Mouse (Mus musculus) cerebellum, adult 2 months (tissue): Measurements from ENCODE around the gene Usf1. TPM values are rescaled to one million over a fixed set of nuclear protein-coding genes. Genes with fewer than 3 reads are reported as not detected.

Experiments used
- DNase-seq, 2 experiments: peaks; one replicate each; pipeline ENCODE4 v3.0.0; 2021
- H3K27ac ChIP-seq: fragments of 200-500 bp; 2 replicates; pipeline ENCODE4 v1.5.1; 2012; ENCODE audit warnings: low read length, control low read depth, inconsistent platforms; ENCODE audit not compliant: insufficient read depth
- H3K27me3 ChIP-seq: fragments of 200-500 bp; 2 replicates; pipeline ENCODE4 v1.6.1; 2012; ENCODE audit warnings: inconsistent platforms, mild to moderate bottlenecking, low read length, moderate library complexity; ENCODE audit not compliant: control insufficient read depth, insufficient read depth
- H3K4me1 ChIP-seq: fragments of 200-500 bp; 2 replicates; pipeline ENCODE4 v1.6.1; 2011; ENCODE audit warnings: low read length; ENCODE audit not compliant: control insufficient read depth, insufficient read depth
- H3K4me3 ChIP-seq: fragments of 200-500 bp; replicated peaks from 2 replicates; pipeline ENCODE3; 2011; ENCODE audit warnings: mild to moderate bottlenecking, low read depth, low read length, control low read depth; ENCODE audit not compliant: insufficient read depth
- CTCF ChIP-seq: fragments of 200-500 bp; IDR thresholded peaks from 2 replicates; pipeline ENCODE4 v1.5.1; 2011; ENCODE audit warnings: low read depth, mild to moderate bottlenecking, control low read depth, low read length, moderate library complexity, borderline replicate concordance; ENCODE audit not compliant: insufficient read depth
- POLR2A ChIP-seq: fragments of 200-500 bp; IDR thresholded peaks from 2 replicates; pipeline ENCODE4 v1.6.1; 2011; ENCODE audit warnings: low read length, control low read depth, borderline replicate concordance; ENCODE audit not compliant: insufficient read depth
- WGBS: fragments of 180-500 bp; shearing (Covaris S2); methylation state at CpG from one replicate; pipeline ENCODE4 v1.1.7; 2018; 5-methylcytosine and 5-hydroxymethylcytosine counted together
- polyA plus RNA-seq: library from polyadenylated mRNA; depleted of rRNA; stranded (reverse); fragments of >200 nt; gene quantifications from 2 replicates; pipeline ENCODE4 v1.2.3, GENCODE M21; 2012; rRNA removed

Usf1 gene
- polyA plus RNA-seq, 1 experiment: 107 TPM

DNA sequence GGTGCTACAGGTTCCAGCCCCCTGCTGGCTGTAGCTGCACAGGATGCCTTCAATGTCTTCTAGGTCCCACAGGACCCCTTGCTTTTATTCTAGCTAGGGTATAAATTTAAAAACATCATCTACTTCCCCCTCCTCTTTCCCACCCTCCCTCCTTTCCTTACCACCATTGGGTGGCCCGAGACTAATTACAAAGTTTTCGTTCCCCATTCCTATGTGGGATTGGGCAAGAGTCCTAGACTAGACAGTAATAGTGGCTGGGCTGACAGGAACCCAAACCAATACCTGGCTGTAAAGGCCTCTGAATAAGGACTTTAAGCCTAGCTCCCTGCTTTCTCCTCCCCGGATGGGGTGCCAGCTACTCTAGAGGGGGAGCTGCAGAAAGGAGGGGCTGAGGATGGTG lies 52.0 kb downstream of the Usf1 start:
- WGBS: 94% methylated on average over 3 of the region's 3 CpGs
- H3K4me3 ChIP-seq: no peak overlapping the region
- no peak for DNase-seq
- TF ChIP-seq POLR2A (no peak), CTCF (no peak)
- H3K27me3 ChIP-seq: no peaks in the 10 kb centered on the region
- H3K27ac ChIP-seq: no peak overlapping the region
- no peaks in the 10 kb centered on the region for H3K4me1 ChIP-seq

- Histone ChIP-seq H3K27me3 (no peaks in the 10 kb centered on the region), H3K27ac (no peak overlapping the region), H3K4me3 (no peak overlapping the region), H3K4me1 (no peaks in the 10 kb centered on the region)
- TF ChIP-seq POLR2A (no peak), CTCF (no peak)
- 87% methylated on average over 5 of the region's 5 CpGs for WGBS
- no peak for DNase-seq
These were observed 54.8 kb downstream of the Usf1 start for GRCm38 (mm10) chr1:171465749-171466412.

GRCm38 (mm10) chr1:171466565-171466964 lies 55.5 kb downstream of the Usf1 start:
- H3K4me1 ChIP-seq: no peaks in the 10 kb centered on the region
- H3K4me3 ChIP-seq: no peak overlapping the region
- no peak overlapping the region for H3K27ac ChIP-seq
- H3K27me3 ChIP-seq: no peaks in the 10 kb centered on the region
- no peak for TF ChIP-seq POLR2A
- TF ChIP-seq CTCF: no peak
- DNase-seq: no peak
- 78% methylated on average over 4 of the region's 4 CpGs for WGBS

Other genes starting within 250 kb of the Usf1 start
- gene Pcp4l1, start 215.0 kb upstream of the Usf1 start, polyA plus RNA-seq: 195 and 252 TPM in 2 replicates
- 0.19 and 0.23 TPM in 2 replicates for gene Nr1i3, start 197.3 kb upstream of the Usf1 start, polyA plus RNA-seq
- 85.5 and 92.7 TPM in 2 replicates for gene Tomm40l, start 188.8 kb upstream of the Usf1 start, polyA plus RNA-seq
- 4.1 and 6.3 TPM in 2 replicates for gene Apoa2, start 186.3 kb upstream of the Usf1 start, polyA plus RNA-seq
- gene Fcer1g, start 176.9 kb upstream of the Usf1 start, polyA plus RNA-seq: 12.4 and 13.2 TPM in 2 replicates
- gene Adamts4, start 160.9 kb upstream of the Usf1 start, polyA plus RNA-seq: 26.1 and 29.8 TPM in 2 replicates
- gene Ndufs2, start 159.9 kb upstream of the Usf1 start, polyA plus RNA-seq: 282 and 283 TPM in 2 replicates
- gene B4galt3, start 141.0 kb upstream of the Usf1 start, polyA plus RNA-seq: 69.6 and 72.2 TPM in 2 replicates
- gene Ppox, start 130.1 kb upstream of the Usf1 start, polyA plus RNA-seq: 76.9 and 81.2 TPM in 2 replicates
- 76.6 and 77.5 TPM in 2 replicates for gene Usp21, start 123.3 kb upstream of the Usf1 start, polyA plus RNA-seq
- 96.4 and 109 TPM in 2 replicates for gene Ufc1, start 116.3 kb upstream of the Usf1 start, polyA plus RNA-seq
- gene Dedd, start 82.2 kb upstream of the Usf1 start, polyA plus RNA-seq: 54.4 and 56.4 TPM in 2 replicates
- gene Nit1, start 65.7 kb upstream of the Usf1 start, polyA plus RNA-seq: 68.2 TPM in 2 replicates
- gene Pfdn2, start 65.6 kb upstream of the Usf1 start, polyA plus RNA-seq: 129 and 135 TPM in 2 replicates
- 7.9 and 8.2 TPM in 2 replicates for gene Klhdc9, start 50.5 kb upstream of the Usf1 start, polyA plus RNA-seq
- 11.9 and 12.5 TPM in 2 replicates for gene Nectin4, start 41.2 kb upstream of the Usf1 start, polyA plus RNA-seq
- 0.65 and 0.68 TPM in 2 replicates for gene Arhgap30, start 22.4 kb upstream of the Usf1 start, polyA plus RNA-seq
- gene Tstd1, start 7.6 kb downstream of the Usf1 start, polyA plus RNA-seq: 2.2 and 3.2 TPM in 2 replicates
- gene F11r, start 26.2 kb downstream of the Usf1 start, polyA plus RNA-seq: 8.7 and 10.1 TPM in 2 replicates
- 7.5 and 7.6 TPM in 2 replicates for gene Alyref2, start 92.2 kb downstream of the Usf1 start, polyA plus RNA-seq
- gene Itln1, start 124.0 kb downstream of the Usf1 start, polyA plus RNA-seq: not detected in 2 replicates
- 0.05 TPM in 1 of 2 replicates, not detected in the other for gene Cd244a, start 147.9 kb downstream of the Usf1 start, polyA plus RNA-seq
- gene Ly9, start 196.1 kb downstream of the Usf1 start, polyA plus RNA-seq: 0.14 and 0.16 TPM in 2 replicates
- gene Slamf7, start 241.7 kb downstream of the Usf1 start, polyA plus RNA-seq: 0.03 and 0.08 TPM in 2 replicates